Mouse (Mus musculus): ENCODE measurements around the gene Dnmt3l. TPM values are rescaled to one million over a fixed set of nuclear protein-coding genes. Genes with fewer than 3 reads are reported as not detected.
A peak's percentile ranks its signal among the peaks of the same experiment; 100 is the strongest.

Dnmt3l gene
- total and polyA plus RNA-seq, 3 experiments, result 0.10 to 0.21 TPM; not detected in 1

DNA sequence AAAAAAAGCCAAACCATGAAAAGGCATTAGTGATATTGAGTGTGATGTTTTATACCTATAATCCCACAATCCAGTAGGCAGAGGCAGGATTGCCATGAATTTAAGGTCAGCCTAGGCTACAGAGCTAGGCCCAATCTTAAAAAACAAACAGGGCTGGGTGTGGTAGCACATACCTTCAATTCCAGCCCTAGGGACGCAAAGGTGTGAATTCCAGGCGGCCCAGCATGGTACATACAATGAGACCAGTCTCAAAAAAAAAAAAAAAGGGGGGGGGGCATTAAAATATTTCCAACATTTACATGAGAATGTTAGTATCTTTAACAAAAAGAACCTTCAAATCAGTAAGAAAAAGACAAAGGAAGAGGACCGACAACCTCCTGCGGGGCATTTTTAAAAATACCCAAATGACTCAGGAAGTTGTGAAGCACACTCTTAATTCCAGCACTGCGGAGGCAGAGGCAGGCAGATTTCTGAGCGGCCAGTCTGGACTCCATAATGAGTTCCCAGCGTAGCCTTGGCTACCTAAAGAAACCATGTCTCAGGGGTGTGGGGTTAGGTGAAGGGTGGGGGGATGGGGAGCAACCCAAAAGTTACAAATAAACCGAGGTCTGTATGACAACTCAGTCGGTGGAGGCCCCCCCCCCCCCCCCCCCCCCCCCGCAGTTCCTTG lies 6.4 kb downstream of the Dnmt3l start:
- 72% methylated on average over 10 of the region's 10 CpGs for WGBS

DNA sequence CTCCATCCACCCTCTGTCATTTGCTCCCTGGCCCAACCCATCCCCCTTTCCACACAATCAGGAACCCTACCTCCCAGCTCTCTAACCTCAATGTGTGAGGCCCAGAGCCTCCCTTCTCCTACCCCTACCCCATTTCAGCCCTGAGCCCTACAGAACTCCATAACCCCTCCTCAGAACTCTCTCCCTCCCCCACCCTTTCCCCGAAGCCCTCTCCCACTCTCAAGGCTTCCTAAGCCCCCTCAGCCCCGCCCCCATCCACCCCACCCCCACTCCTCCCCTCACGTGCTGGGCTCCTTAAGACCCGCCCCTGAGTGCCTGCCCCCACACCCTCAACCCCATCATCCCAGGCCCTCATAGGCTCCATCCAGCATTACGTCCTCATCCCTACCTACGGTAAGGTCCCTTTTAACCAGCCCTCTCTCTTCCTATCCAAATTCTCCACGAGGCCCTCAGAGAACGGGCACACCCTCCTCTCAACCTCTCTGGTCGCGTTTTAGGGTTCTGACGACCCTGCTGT lies 7.8 kb downstream of the Dnmt3l start:
- DNase-seq, result no peak
- Histone ChIP-seq H3K4me1 (ENCODE audit: control insufficient read depth, insufficient read depth, low read length) (no peaks in the 10 kb centered on the region), H3K27ac (no peak overlapping the region), H3K27me3 (ENCODE audit: control insufficient read depth, insufficient read depth, low read length) (no peaks in the 10 kb centered on the region), H3K79me2 (replicated peaks; ENCODE audit: control insufficient read depth, insufficient read depth, low read length) (no peaks in the 10 kb centered on the region), H3K36me3 (ENCODE audit: control insufficient read depth, insufficient read depth, low read length) (no peaks in the 10 kb centered on the region), H3K9ac (ENCODE audit: low read depth, low read length) (no peak overlapping the region), H3K4me3 (no peak overlapping the region)
- TF ChIP-seq POLR2A (IDR thresholded peaks at IDR 0.05; ENCODE audit: insufficient read depth, low read depth, low read length) (no peak), EP300 (IDR thresholded peaks at IDR 0.05; ENCODE audit: insufficient read depth, low read depth, low read length) (no peak), CTCF (IDR thresholded peaks at IDR 0.05) (no peak)
- 39% methylated on average over 11 of the region's 11 CpGs for WGBS
- intact Hi-C loops (cut with DNase I), result no loop called here

More for the DNA sequence above, 6.4 kb downstream of the Dnmt3l start:
- Histone ChIP-seq H3K9ac (ENCODE audit: low read depth, low read length) (no peak overlapping the region), H3K4me3 (no peak overlapping the region), H3K36me3 (ENCODE audit: control insufficient read depth, insufficient read depth, low read length) (no peaks in the 10 kb centered on the region), H3K79me2 (replicated peaks; ENCODE audit: control insufficient read depth, insufficient read depth, low read length) (no peaks in the 10 kb centered on the region), H3K27me3 (ENCODE audit: control insufficient read depth, insufficient read depth, low read length) (no peaks in the 10 kb centered on the region), H3K4me1 (ENCODE audit: control insufficient read depth, insufficient read depth, low read length) (no peaks in the 10 kb centered on the region), H3K27ac (no peak overlapping the region)
- intact Hi-C loops (cut with DNase I), result no loop called here
- no peak for DNase-seq
- TF ChIP-seq POLR2A (IDR thresholded peaks at IDR 0.05; ENCODE audit: insufficient read depth, low read depth, low read length) (no peak), EP300 (IDR thresholded peaks at IDR 0.05; ENCODE audit: insufficient read depth, low read depth, low read length) (no peak), CTCF (IDR thresholded peaks at IDR 0.05) (no peak)

DNA sequence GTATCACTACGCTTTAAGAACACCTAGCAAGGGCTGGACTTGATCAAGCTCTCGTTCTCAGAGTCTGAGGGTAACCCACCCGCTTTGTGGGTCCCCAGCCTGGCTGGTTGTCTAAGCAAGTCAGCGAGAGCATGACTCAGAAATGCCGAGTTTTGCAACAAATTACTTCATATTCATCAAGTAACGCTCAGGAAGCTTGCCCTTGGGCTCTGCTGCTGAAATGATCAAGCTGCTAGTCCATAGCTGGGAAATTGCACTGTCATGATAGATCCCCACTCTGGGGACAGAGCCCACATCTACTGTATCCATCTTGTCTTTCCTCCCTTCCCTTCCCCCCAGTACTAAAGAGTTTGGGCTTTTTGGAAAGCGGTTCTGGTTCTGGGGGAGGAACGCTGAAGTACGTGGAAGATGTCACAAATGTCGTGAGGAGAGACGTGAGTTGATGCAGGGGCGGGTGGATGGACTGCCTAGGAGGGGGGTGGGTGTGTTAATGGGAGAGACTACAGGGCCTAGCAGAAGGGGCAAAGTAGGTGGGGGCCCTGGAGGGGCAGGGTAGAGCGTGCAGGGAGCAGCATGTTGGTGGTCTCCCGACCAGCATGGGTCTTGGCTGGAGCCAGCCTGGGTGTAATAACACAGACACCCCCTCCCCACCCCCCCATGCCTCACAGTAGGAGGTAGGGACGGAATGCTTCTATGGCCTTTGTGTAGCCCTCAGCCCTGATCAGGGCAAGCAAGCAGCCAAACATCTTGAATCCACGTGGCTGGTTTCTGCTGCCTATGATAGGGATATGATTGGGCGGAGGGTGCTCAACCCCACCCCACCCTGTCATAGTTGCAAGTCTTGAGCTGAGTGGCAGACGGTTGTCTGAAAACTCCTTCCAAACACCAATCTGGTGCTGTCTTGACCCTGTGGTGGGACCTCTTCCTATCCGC lies 13.2 kb downstream of the Dnmt3l start:
- 64% methylated on average over 19 of the region's 19 CpGs for WGBS
- Histone ChIP-seq H3K79me2 (replicated peaks; ENCODE audit: control insufficient read depth, insufficient read depth, low read length) (no peaks in the 10 kb centered on the region), H3K27ac (no peak overlapping the region), H3K27me3 (ENCODE audit: control insufficient read depth, insufficient read depth, low read length) (no peaks in the 10 kb centered on the region), H3K36me3 (ENCODE audit: control insufficient read depth, insufficient read depth, low read length) (no peaks in the 10 kb centered on the region), H3K4me1 (ENCODE audit: control insufficient read depth, insufficient read depth, low read length) (peaks cover 1% of the 10 kb centered on the region; the same call in 1 of the 2 replicates), H3K4me3 (no peak overlapping the region), H3K9ac (ENCODE audit: low read depth, low read length) (no peak overlapping the region)
- peak in 1 of 2 experiments; percentile 58 for DNase-seq
- TF ChIP-seq EP300 (IDR thresholded peaks at IDR 0.05; ENCODE audit: insufficient read depth, low read depth, low read length) (0 out of 2 replicates have a peak, but pooled peaks have one; percentile 7), CTCF (IDR thresholded peaks at IDR 0.05) (no peak), POLR2A (IDR thresholded peaks at IDR 0.05; ENCODE audit: insufficient read depth, low read depth, low read length) (no peak)
- intact Hi-C loops (cut with DNase I), result no loop called here

DNA sequence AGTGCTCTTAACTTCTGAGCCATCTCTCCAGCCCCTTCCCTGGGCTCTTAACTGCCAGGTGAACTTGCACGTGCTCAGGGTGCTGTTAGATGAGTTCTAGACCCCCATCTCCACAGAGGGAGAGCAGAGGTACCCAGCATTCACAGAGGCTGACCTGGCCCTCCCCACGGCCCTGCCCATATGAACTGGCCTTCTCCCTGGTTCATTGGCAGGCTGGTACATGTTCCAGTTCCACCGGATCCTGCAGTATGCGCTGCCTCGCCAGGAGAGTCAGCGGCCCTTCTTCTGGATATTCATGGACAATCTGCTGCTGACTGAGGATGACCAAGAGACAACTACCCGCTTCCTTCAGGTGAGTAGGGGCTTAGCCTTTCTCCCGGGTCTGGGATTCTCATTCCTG lies 15.3 kb downstream of the Dnmt3l start:
- DNase-seq, result no peak
- no peaks in the 10 kb centered on the region for H3K36me3 ChIP-seq (ENCODE audit: control insufficient read depth, insufficient read depth, low read length)
- no peaks in the 10 kb centered on the region for H3K27me3 ChIP-seq (ENCODE audit: control insufficient read depth, insufficient read depth, low read length)
- intact Hi-C loops (cut with DNase I), result no loop called here
- no peak overlapping the region for H3K9ac ChIP-seq (ENCODE audit: low read depth, low read length)
- H3K79me2 ChIP-seq (replicated peaks; ENCODE audit: control insufficient read depth, insufficient read depth, low read length), result no peaks in the 10 kb centered on the region
- H3K27ac ChIP-seq, result no peak overlapping the region
- no peak overlapping the region for H3K4me3 ChIP-seq
- 86% methylated on average over 8 of the region's 8 CpGs for WGBS
- H3K4me1 ChIP-seq (ENCODE audit: control insufficient read depth, insufficient read depth, low read length), result peaks cover 1% of the 10 kb centered on the region; the same call in 1 of the 2 replicates
- no peak for TF ChIP-seq CTCF (IDR thresholded peaks at IDR 0.05)
- TF ChIP-seq POLR2A (IDR thresholded peaks at IDR 0.05; ENCODE audit: insufficient read depth, low read depth, low read length), result no peak
- no peak for TF ChIP-seq EP300 (IDR thresholded peaks at IDR 0.05; ENCODE audit: insufficient read depth, low read depth, low read length)

DNA sequence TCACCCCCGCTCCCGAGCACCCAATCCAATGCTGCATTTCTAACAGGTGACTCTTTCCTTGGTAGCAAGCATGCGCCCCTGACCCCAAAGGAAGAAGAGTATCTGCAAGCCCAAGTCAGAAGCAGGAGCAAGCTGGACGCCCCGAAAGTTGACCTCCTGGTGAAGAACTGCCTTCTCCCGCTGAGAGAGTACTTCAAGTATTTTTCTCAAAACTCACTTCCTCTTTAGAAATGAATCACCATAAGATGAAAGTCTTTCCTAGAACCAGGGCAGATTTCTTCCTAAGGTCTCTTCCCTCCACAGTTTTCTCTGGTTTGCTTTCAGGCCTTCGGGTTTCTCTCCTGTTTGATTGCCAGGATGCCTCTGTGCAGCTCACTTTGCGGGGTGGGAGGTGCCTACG lies 21.4 kb downstream of the Dnmt3l start:
- Histone ChIP-seq H3K4me1 (ENCODE audit: control insufficient read depth, insufficient read depth, low read length) (no peaks in the 10 kb centered on the region), H3K9ac (ENCODE audit: low read depth, low read length) (no peak overlapping the region), H3K79me2 (replicated peaks; ENCODE audit: control insufficient read depth, insufficient read depth, low read length) (no peaks in the 10 kb centered on the region), H3K4me3 (no peak overlapping the region), H3K27ac (no peak overlapping the region), H3K36me3 (ENCODE audit: control insufficient read depth, insufficient read depth, low read length) (no peaks in the 10 kb centered on the region), H3K27me3 (ENCODE audit: control insufficient read depth, insufficient read depth, low read length) (no peaks in the 10 kb centered on the region)
- 70% methylated on average over 9 of the region's 9 CpGs for WGBS
- TF ChIP-seq CTCF (IDR thresholded peaks at IDR 0.05), result no peak
- no peak for TF ChIP-seq EP300 (IDR thresholded peaks at IDR 0.05; ENCODE audit: insufficient read depth, low read depth, low read length)
- no peak for DNase-seq
- intact Hi-C loops (cut with DNase I), result no loop called here
